Mouse (Mus musculus) 3T3-L1 (cell line): ENCODE data around the gene Olfr330.
"Not testable (repeated sequence)": the region's sequence is repeated elsewhere in the genome, so short reads cannot be mapped to it uniquely, and the experiment has no call there.

Experiments
- DNase-seq: peaks from one replicate; pipeline ENCODE4 v3.0.0-alpha.2; 2015; ENCODE audit warnings: low read depth, low spot score

Gene Olfr330

GRCm38 (mm10) chr11:58534736-58535135, at the start of gene Olfr330:
TSS of gene Olfr330 (minus strand) at chr11:58534836.
- not testable (repeated sequence) for DNase-seq

DNA sequence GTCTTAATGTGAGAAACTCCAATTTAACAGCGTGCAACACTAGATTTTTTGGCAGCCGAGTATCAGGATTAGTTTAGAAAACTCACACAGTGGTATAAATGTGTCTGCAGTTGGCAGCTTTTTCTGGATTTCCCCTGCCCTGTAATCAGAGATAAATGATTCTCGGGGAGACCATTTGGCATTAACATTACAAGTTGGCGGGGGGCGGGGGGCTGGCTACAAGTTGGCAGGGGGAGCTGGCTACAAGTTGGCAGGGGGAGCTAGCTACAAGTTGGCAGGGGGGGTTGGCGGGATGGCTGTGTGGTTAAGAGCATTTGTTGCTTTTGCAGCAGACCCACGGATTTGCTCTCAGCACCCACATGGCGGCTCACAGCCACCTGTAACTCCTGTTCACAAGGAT, 44.0 kb upstream of the Olfr330 start:
- no peak for DNase-seq

- no peak for DNase-seq
Measured at GRCm38 (mm10) chr11:58577430-58577829, 42.8 kb upstream of the Olfr330 start, which contains the start of gene Olfr325. TSS of gene Olfr325 (plus strand) at chr11:58577730.

- no peak for DNase-seq
Measured at GRCm38 (mm10) chr11:58570405-58570804, 35.8 kb upstream of the Olfr330 start, which contains the start of gene Olfr224. TSS of gene Olfr224 (minus strand) at chr11:58570553.

GRCm38 (mm10) chr11:58555536-58555935, 20.9 kb upstream of the Olfr330 start, which contains the start of gene Olfr328:
TSS of gene Olfr328 (minus strand) at chr11:58555636.
- DNase-seq = no peak

DNA sequence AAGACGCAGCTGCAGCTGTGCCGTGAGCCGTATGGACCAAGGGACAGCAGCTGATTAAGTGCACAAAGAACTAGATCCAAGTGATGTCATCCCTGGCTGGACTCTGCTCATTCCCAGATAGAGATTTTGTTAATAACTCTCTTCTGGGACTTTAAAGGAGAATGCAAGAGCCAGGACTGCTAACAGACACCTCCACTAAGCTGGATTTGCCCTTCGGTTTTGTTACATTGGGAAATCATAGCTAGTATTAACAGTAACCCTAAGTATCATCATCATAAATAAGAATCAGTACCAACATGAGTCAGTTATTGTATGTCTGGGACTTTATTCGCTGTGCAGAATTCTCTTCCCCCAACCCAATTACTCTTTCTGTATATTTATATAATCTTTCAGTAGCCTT, 11.7 kb upstream of the Olfr330 start, which contains the start of gene Olfr329-ps:
Gene Olfr329-ps (minus strand): TSS at position 101 of the 400 bp plus-strand sequence.
- no peak for DNase-seq

DNA sequence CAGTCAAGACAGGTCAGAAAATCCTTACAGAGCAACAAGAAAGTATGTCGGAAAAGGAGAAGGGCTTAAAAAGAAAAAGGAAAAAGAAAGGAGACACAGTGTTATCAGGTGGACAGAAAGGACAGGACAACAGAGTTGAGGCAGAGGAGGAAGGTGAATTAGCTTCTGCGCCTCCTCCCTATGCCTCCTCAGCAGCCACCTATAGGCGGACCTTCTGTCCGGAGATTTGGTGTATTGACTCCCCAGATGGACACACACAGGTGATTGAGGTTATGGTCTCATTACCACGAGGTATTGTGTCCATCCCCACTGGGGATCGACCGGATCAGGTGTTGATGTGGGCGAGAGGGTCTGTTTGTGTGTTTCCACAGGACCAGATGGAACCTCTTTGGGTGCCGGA, 14.9 kb downstream of the Olfr330 start:
- DNase-seq = not testable (repeated sequence)

DNA sequence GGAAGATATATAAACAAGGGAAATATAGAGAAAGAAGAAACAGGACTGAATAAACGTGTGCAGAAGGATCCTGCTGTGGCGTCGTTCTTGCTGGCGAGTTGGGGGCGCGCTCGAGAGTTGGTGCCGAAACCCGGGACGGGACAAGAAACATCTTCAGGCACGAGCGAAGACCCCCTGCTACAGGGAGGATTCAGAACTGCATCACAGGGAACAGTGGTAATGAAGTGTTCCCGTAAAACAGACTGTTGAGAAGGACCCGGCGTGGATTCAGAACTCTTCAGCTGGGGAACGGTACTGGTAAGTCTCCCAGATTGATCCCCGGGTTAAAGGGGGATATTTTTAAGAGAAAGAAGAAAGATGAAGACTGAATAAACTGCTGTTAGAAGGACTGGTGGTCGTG, 15.7 kb downstream of the Olfr330 start:
- not testable (repeated sequence) for DNase-seq

- DNase-seq = not testable (repeated sequence)
Measured at GRCm38 (mm10) chr11:58509058-58509457, 25.6 kb downstream of the Olfr330 start.

- DNase-seq = not testable (repeated sequence)
Measured at GRCm38 (mm10) chr11:58502472-58502871, 32.2 kb downstream of the Olfr330 start, which contains the start of gene Olfr331. TSS of gene Olfr331 (minus strand) at chr11:58502572.

- peak; percentile 55 for DNase-seq
Measured at GRCm38 (mm10) chr11:58499290-58499689, 35.3 kb downstream of the Olfr330 start.

DNA sequence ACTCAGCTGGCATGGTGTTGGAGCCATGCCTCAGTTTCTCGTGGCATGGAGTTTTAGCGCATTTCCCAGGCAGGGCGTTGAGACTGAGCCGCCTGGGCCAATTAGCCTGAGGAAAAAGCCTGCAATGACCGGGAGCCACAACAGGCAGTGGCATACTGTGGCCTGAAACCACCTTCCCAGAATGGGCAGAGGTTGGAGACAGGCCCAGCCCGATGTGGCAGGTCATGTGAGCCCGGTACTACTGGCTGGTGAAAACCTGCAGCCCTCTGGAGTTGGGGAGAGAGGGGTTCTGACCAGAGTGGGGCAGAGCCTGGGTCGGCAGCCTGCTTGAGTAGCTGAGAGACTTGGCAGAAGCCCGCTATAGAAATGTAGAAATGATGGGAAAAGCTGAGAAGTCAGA, 35.9 kb downstream of the Olfr330 start:
- DNase-seq = no peak

- no peak for DNase-seq
Measured at GRCm38 (mm10) chr11:58492455-58492854, 42.2 kb downstream of the Olfr330 start, which contains the start of gene Olfr332. TSS of gene Olfr332 (minus strand) at chr11:58492555.
